Mouse (Mus musculus) liver, embryonic 14.5 days (tissue): Measurements from ENCODE around the gene Lrrc15. TPM values are rescaled to one million over a fixed set of nuclear protein-coding genes. Genes with fewer than 3 reads are reported as not detected.

Experiments used
- ATAC-seq: fragments of 200-750 bp; cut with Nextera tagmentation; 2 replicates; pipeline ENCODE4 v1.8.0; 2017; ENCODE audit warnings: moderate number of reproducible peaks, mild to moderate bottlenecking, moderate library complexity; ENCODE audit not compliant: insufficient read depth
- DNase-seq, 3 experiments: peaks; one replicate each; pipeline ENCODE4 v3.0.0-alpha.2; 2012 to 2013; ENCODE audit warnings: low read depth in 3 of 3, low spot score in 3 of 3
- H3K27ac ChIP-seq: fragments of 300-500 bp; sonication (generic); 2 replicates; pipeline ENCODE4 v1.5.1; 2014; ENCODE audit warnings: moderate library complexity, mild to moderate bottlenecking, control low read depth, inconsistent platforms
- H3K27me3 ChIP-seq: fragments of 300-500 bp; sonication (generic); 2 replicates; pipeline ENCODE4 v1.6.1; 2014; ENCODE audit warnings: mild to moderate bottlenecking, low read length, moderate library complexity; ENCODE audit not compliant: control insufficient read depth, insufficient read depth
- H3K36me3 ChIP-seq: fragments of 300-500 bp; sonication (generic); replicated peaks from 2 replicates; pipeline ENCODE4 v1.6.1; 2014; ENCODE audit warnings: low read depth; ENCODE audit not compliant: control insufficient read depth, insufficient read depth
- H3K4me1 ChIP-seq, 2 experiments: fragments of 200-500 bp in 1 of 2; fragments of 300-500 bp in 1 of 2; sonication (generic) in 1 of 2; replicated peaks; 2 replicates each; pipeline ENCODE4 v1.6.1; 2012 to 2014; ENCODE audit warnings: antibody characterized with exemption in 1 of 2, inconsistent platforms in 1 of 2, low read length in 1 of 2; ENCODE audit not compliant: control insufficient read depth in 2 of 2, insufficient read depth in 2 of 2
- H3K4me2 ChIP-seq: fragments of 300-500 bp; sonication (generic); 2 replicates; pipeline ENCODE4 v1.6.1; 2014; ENCODE audit warnings: low read depth, mild to moderate bottlenecking, control low read depth, moderate library complexity
- H3K4me3 ChIP-seq, 2 experiments: fragments of 200-500 bp in 1 of 2; fragments of 300-500 bp in 1 of 2; sonication (generic) in 1 of 2; 2 replicates each; pipeline ENCODE4 v1.5.1; 2012 to 2014; ENCODE audit warnings: low read depth in 2 of 2, low read length in 2 of 2, mild to moderate bottlenecking in 2 of 2, control low read depth in 1 of 2, inconsistent platforms in 1 of 2, moderate library complexity in 1 of 2; ENCODE audit not compliant: insufficient read depth in 1 of 2
- H3K9ac ChIP-seq: fragments of 300-500 bp; sonication (generic); replicated peaks from 2 replicates; pipeline ENCODE4 v1.6.1; 2014; ENCODE audit warnings: mild to moderate bottlenecking, control low read depth, moderate library complexity
- H3K9me3 ChIP-seq: fragments of 300-500 bp; sonication (generic); 2 replicates; pipeline ENCODE4 v1.6.1; 2016; ENCODE audit warnings: low read length, mixed read lengths; ENCODE audit not compliant: control insufficient read depth
- CTCF ChIP-seq: IDR thresholded peaks from 2 replicates; pipeline ENCODE4 v1.5.1; 2016; ENCODE audit warnings: antibody characterized with exemption, low read depth, control low read depth
- EP300 ChIP-seq: IDR thresholded peaks from 2 replicates; pipeline ENCODE4 v1.6.1; 2016; ENCODE audit warnings: antibody characterized with exemption, low read depth
- WGBS: fragments of 180-500 bp; shearing (Covaris S2); extraction: QIAGEN DNeasy Blood & Tissue Kit; methylation state at CpG from one replicate; pipeline ENCODE4 v1.1.7; 2014; ENCODE audit not compliant: insufficient replicate concordance; 5-methylcytosine and 5-hydroxymethylcytosine counted together
- polyA plus RNA-seq, 2 experiments: library from polyadenylated mRNA; depleted of rRNA in 1 of 2; stranded (reverse) in 1 of 2; unstranded in 1 of 2; fragments of >200 nt; fragmentation: Nextera tagmentation in 1 of 2; extraction: Ambion mirVana in 1 of 2; gene quantifications; 2 replicates each; pipeline versions ENCODE4 v1.2.1 to v1.2.3; 2012 to 2014

The Lrrc15 gene
- polyA plus RNA-seq, 2 experiments: 0.01 TPM

DNA sequence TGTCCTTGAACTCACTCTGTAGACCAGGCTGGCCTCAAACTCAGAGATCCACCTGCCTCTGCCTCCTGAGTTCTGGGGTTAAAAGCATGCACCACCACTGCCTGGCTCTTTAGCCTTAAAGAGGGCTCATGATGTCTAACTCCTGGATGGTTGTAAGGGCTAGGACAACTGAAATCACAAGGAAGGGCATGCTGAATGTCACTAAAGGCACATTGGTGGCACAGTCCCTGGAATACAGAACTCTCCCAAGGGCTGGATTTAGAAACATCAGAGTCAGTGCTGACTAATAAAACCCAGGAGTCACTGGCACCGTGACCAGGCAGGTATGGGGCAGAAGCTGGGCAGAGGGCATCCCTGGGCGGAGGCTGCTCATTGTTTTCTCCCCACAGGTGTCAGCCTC, 20.4 kb upstream of the Lrrc15 start:
- no peak overlapping the region for H3K4me2 ChIP-seq
- no peak for TF ChIP-seq EP300
- no peak for TF ChIP-seq CTCF
- ATAC-seq: no peak
- H3K27ac ChIP-seq: no peak overlapping the region
- DNase-seq: no peak
- no peaks in the 10 kb centered on the region for H3K36me3 ChIP-seq
- H3K9me3 ChIP-seq: no peaks in the 10 kb centered on the region
- no peak overlapping the region for H3K4me3 ChIP-seq
- no peak overlapping the region for H3K9ac ChIP-seq
- H3K27me3 ChIP-seq: peaks cover 14% of the 10 kb centered on the region
- 58% methylated on average over 2 of the region's 2 CpGs for WGBS
- no peaks in the 10 kb centered on the region for H3K4me1 ChIP-seq

DNA sequence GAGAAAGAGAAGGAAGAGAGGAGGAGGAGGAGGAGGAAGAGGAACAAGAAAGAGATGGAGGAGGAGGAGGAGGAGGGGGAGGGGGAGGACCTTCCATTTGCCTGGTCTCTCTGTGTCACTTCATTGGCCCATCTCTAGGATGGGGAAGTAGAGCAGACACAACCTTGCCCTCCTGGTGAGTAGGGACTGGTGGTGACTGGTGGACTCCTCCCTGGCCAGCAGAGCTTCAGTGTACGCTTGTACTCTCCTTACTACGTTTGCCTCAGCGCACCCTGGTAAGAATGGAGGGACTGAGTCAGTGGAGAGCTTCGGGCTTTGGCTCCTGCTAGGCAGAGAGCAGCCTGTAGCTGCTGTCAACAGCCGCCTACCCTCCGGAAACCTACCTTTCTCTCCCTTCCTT, 19.6 kb upstream of the Lrrc15 start:
- Histone ChIP-seq H3K27ac (no peak overlapping the region), H3K4me2 (no peak overlapping the region), H3K4me1 (no peaks in the 10 kb centered on the region), H3K36me3 (no peaks in the 10 kb centered on the region), H3K9ac (no peak overlapping the region), H3K27me3 (peaks cover 7% of the 10 kb centered on the region), H3K4me3 (no peak overlapping the region), H3K9me3 (no peaks in the 10 kb centered on the region)
- TF ChIP-seq EP300 (no peak), CTCF (no peak)
- ATAC-seq (no peak), DNase-seq (no peak)
- 59% methylated on average over 6 of the region's 6 CpGs for WGBS

DNA sequence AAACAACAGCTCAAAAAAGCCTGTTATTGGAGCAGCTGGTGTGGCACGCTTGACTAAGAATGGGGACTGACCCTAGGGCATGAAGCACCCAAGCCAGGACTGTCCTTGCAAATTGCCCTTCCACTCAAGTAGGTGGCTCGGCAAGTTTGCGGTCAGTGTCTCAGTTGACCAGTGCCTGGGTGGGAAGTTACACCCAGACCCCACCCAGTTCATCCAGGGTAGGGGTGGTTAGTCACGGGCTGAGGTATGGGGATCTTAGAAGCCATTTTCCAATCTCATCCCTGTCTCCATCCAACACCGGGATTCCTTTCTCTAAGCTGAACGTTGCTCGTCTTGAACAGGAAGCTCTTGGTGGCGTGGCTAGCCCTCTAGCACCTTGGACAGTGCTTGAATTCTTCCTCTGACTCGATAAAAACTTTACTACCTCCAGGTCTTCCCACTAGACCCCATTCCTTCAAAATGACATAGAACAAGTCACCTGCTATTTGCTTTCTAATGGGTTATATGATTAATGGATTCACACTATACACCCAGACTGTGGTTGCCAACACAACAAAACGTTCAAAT, 16.7 kb upstream of the Lrrc15 start:
- H3K27ac ChIP-seq: no peak overlapping the region
- H3K4me2 ChIP-seq: no peak overlapping the region
- TF ChIP-seq CTCF (no peak), EP300 (no peak)
- no peaks in the 10 kb centered on the region for H3K36me3 ChIP-seq
- H3K4me3 ChIP-seq: no peak overlapping the region
- H3K9me3 ChIP-seq: no peaks in the 10 kb centered on the region
- DNase-seq (no peak), ATAC-seq (no peak)
- no peaks in the 10 kb centered on the region for H3K4me1 ChIP-seq
- H3K9ac ChIP-seq: no peak overlapping the region
- 47% methylated on average over 10 of the region's 10 CpGs for WGBS
- H3K27me3 ChIP-seq: no peaks in the 10 kb centered on the region; the same call in 1 of the 2 replicates

GRCm38 (mm10) chr16:30297450-30297849, 14.4 kb upstream of the Lrrc15 start:
- H3K27ac ChIP-seq: no peak overlapping the region
- no peak overlapping the region for H3K4me3 ChIP-seq
- no peak for TF ChIP-seq CTCF
- H3K36me3 ChIP-seq: no peaks in the 10 kb centered on the region
- H3K9ac ChIP-seq: no peak overlapping the region
- DNase-seq: no peak
- no peak overlapping the region for H3K4me2 ChIP-seq
- no peaks in the 10 kb centered on the region for H3K4me1 ChIP-seq
- H3K27me3 ChIP-seq: no peaks in the 10 kb centered on the region; the same call in 1 of the 2 replicates
- 64% methylated on average over 7 of the region's 7 CpGs for WGBS
- no peaks in the 10 kb centered on the region for H3K9me3 ChIP-seq
- no peak for ATAC-seq

GRCm38 (mm10) chr16:30296601-30297275, 13.7 kb upstream of the Lrrc15 start:
- TF ChIP-seq EP300 (no peak), CTCF (no peak)
- ATAC-seq: no peak
- WGBS: 61% methylated on average over 11 of the region's 11 CpGs
- no peaks in the 10 kb centered on the region for H3K36me3 ChIP-seq
- no peaks in the 10 kb centered on the region for H3K9me3 ChIP-seq
- no peak overlapping the region for H3K4me2 ChIP-seq
- DNase-seq: no peak
- H3K4me3 ChIP-seq: no peak overlapping the region
- H3K4me1 ChIP-seq: no peaks in the 10 kb centered on the region
- no peak overlapping the region for H3K27ac ChIP-seq
- H3K9ac ChIP-seq: no peak overlapping the region
- H3K27me3 ChIP-seq: no peaks in the 10 kb centered on the region; the same call in 1 of the 2 replicates
